Mouse (Mus musculus) spleen, adult 2 months (tissue): ENCODE data around the gene Ivd.

Experiments used
- CTCF ChIP-seq: fragments of 200-500 bp; IDR thresholded peaks from 2 replicates; pipeline ENCODE4 v1.5.1; 2011; ENCODE audit warnings: mild to moderate bottlenecking, inconsistent platforms; ENCODE audit not compliant: insufficient read depth, insufficient read length, insufficient replicate concordance; ENCODE audit errors: extremely low read depth
- POLR2A ChIP-seq: fragments of 200-500 bp; IDR thresholded peaks from 2 replicates; pipeline ENCODE4 v1.6.1; 2011; ENCODE audit warnings: low read depth, low read length, inconsistent platforms

DNA sequence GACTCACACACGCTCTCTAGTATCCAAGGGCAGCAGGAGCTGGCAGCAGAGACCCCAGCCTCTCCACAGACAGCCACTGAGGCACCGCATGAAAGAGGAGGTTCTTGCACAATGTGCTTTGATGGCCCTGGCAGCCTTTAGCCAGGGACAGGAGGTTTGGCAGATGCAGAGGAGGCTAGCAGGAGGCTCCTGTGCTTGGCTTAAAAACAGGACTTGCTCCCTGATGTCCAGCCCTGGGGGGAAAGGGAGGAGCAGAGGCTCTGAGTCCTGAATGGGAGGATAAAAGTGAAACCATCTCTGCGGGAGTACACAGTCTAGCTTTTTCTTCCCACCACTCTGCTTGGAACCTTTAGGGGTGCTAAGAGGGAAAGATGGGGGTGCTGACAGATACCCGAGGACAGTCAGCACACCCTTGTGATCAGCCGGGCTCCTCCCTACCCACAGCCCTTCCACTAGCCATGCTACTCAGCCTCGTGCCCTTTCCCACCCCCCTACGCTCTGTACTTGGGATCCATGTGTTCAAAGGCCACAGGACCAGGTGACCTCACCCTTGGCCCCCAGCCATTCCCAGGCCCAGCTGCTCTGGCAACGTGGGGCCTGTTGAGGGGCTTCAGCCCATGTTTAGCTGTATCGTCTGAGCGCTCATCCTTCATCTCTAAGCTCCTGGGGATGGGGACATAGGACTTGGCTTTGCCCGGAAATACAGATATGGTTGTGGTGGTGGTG lies 52.0 kb downstream of the Ivd start:
- TF ChIP-seq CTCF (no peak), POLR2A (no peak)
